Mouse (Mus musculus): Measurements from ENCODE around the gene Tmem72.

GRCm38 (mm10) chr6:116635251-116636180 is 81.2 kb downstream of the Tmem72 start:
- TF ChIP-seq CTCF (IDR thresholded peaks at IDR 0.05; ENCODE audit: control insufficient read depth, insufficient read depth, insufficient replicate concordance, low read depth, low read length) (no peak), POLR2A (IDR thresholded peaks at IDR 0.05; ENCODE audit: control insufficient read depth, low read depth, low read length) (no peak)
